Mouse (Mus musculus) heart, adult 18-20 months (tissue): ENCODE data around the gene Zfp64. TPM values are rescaled to one million over a fixed set of nuclear protein-coding genes. Genes with fewer than 3 reads are reported as not detected.

ENCODE experiments used
- DNase-seq, 2 experiments: peaks; one replicate each; pipeline ENCODE4 v3.0.0; 2021 to 2022; ENCODE audit warnings: mixed read lengths in 1 of 2
- long read RNA-seq, 2 experiments: library from polyadenylated mRNA; stranded (forward); transcript quantifications; one replicate each; pipeline ENCODE4 v2.0.0; 2021
- total RNA-seq, 2 experiments: library from RNA; stranded (reverse); gene quantifications; 2 replicates each; pipeline ENCODE4 v1.2.3; 2021

The Zfp64 gene
- total RNA-seq = 1 to 10 TPM; 6.6 to 6.8 TPM
- long read RNA-seq, experiment 1, transcript Zfp64-201 (6 exons, 2,438 nt) = major isoform, 11 of 17 reads
- long read RNA-seq, experiment 1, partial matches to known transcripts = 1 of 17 reads
- long read RNA-seq, experiment 1, other reads (novel, unspliced or antisense) = 4 of 17 reads
- long read RNA-seq, experiment 2, transcript Zfp64-201 (6 exons, 2,438 nt) = major isoform, 5 of 7 reads
- long read RNA-seq, experiment 2, partial matches to known transcripts = 0 of 7 reads
- long read RNA-seq, experiment 2, other reads (novel, unspliced or antisense) = 2 of 7 reads

GRCm38 (mm10) chr2:168954835-168955716 lies at the start of gene Zfp64:
Gene Zfp64, minus strand, starts transcription at chr2:168955587.
- DNase-seq = peak; percentile 89 to 91

GRCm38 (mm10) chr2:168992642-168993420 lies 37.4 kb upstream of the Zfp64 start:
- peak in 1 of 2 experiments; percentile 23 for DNase-seq

- no peak for DNase-seq
These were observed 35.6 kb upstream of the Zfp64 start for GRCm38 (mm10) chr2:168990957-168991356.

GRCm38 (mm10) chr2:168990061-168990753 lies 34.8 kb upstream of the Zfp64 start:
- DNase-seq = peak in 1 of 2 experiments; percentile 39

GRCm38 (mm10) chr2:168988056-168988455 lies 32.7 kb upstream of the Zfp64 start:
- no peak for DNase-seq

- DNase-seq = no peak
These were observed 32.0 kb upstream of the Zfp64 start for GRCm38 (mm10) chr2:168987421-168987820.

- no peak for DNase-seq
These were observed 26.6 kb upstream of the Zfp64 start for GRCm38 (mm10) chr2:168981951-168982350.

- DNase-seq = no peak
These were observed 26.1 kb upstream of the Zfp64 start for GRCm38 (mm10) chr2:168981448-168981847.

GRCm38 (mm10) chr2:168980859-168981258 lies 25.5 kb upstream of the Zfp64 start:
- peak; percentile 62 to 69 for DNase-seq

GRCm38 (mm10) chr2:168979742-168980141 lies 24.4 kb upstream of the Zfp64 start:
- DNase-seq = peak in 1 of 2 experiments; percentile 6

GRCm38 (mm10) chr2:168978031-168978430 lies 22.6 kb upstream of the Zfp64 start:
- no peak for DNase-seq

GRCm38 (mm10) chr2:168970131-168970530 lies 14.7 kb upstream of the Zfp64 start:
- DNase-seq = peak in 1 of 2 experiments; percentile 46

GRCm38 (mm10) chr2:168968136-168968925 lies 12.9 kb upstream of the Zfp64 start:
- DNase-seq = no peak

- no peak for DNase-seq
These were observed 11.1 kb upstream of the Zfp64 start for GRCm38 (mm10) chr2:168966525-168966924.

GRCm38 (mm10) chr2:168964849-168965248 lies 9.5 kb upstream of the Zfp64 start:
- DNase-seq = no peak

GRCm38 (mm10) chr2:168961729-168962666 lies 6.6 kb upstream of the Zfp64 start:
- no peak for DNase-seq

GRCm38 (mm10) chr2:168960814-168961213 lies 5.4 kb upstream of the Zfp64 start:
- DNase-seq = no peak

GRCm38 (mm10) chr2:168959339-168959885 lies 4.0 kb upstream of the Zfp64 start:
- no peak for DNase-seq

GRCm38 (mm10) chr2:168955850-168956346 lies 511 bp upstream of the Zfp64 start:
- peak; percentile 16 to 35 for DNase-seq
